Mouse (Mus musculus) hindbrain, postnatal 0 days (tissue): ENCODE data around the gene Zfp385c. TPM values are rescaled to one million over a fixed set of nuclear protein-coding genes. Genes with fewer than 3 reads are reported as not detected.

Source experiments
- ATAC-seq: fragments of 200-750 bp; cut with Nextera tagmentation; 2 replicates; pipeline ENCODE4 v1.8.0; 2017; ENCODE audit warnings: mild to moderate bottlenecking, moderate TSS enrichment, moderate library complexity
- DNase-seq: peaks from one replicate; pipeline ENCODE4 v3.0.0-alpha.2; 2015; ENCODE audit warnings: low spot score
- H3K27ac ChIP-seq: fragments of 300-500 bp; sonication (generic); 2 replicates; pipeline ENCODE4 v1.5.1; 2014; ENCODE audit warnings: mild to moderate bottlenecking
- H3K27me3 ChIP-seq: fragments of 300-500 bp; sonication (generic); 2 replicates; pipeline ENCODE4 v1.6.1; 2014; ENCODE audit warnings: low read length, mixed read lengths; ENCODE audit not compliant: insufficient read depth
- H3K36me3 ChIP-seq: fragments of 300-500 bp; sonication (generic); 2 replicates; pipeline ENCODE4 v1.6.1; 2014; ENCODE audit warnings: low read length, mixed read lengths; ENCODE audit not compliant: insufficient read depth
- H3K4me1 ChIP-seq: fragments of 300-500 bp; sonication (generic); 2 replicates; pipeline ENCODE4 v1.6.1; 2014; ENCODE audit warnings: antibody characterized with exemption, low read length, mixed read lengths; ENCODE audit not compliant: insufficient read depth
- H3K4me2 ChIP-seq: fragments of 300-500 bp; sonication (generic); 2 replicates; pipeline ENCODE4 v1.6.1; 2014; ENCODE audit warnings: low read depth, mild to moderate bottlenecking, low read length, moderate library complexity, mixed read lengths
- H3K4me3 ChIP-seq: fragments of 300-500 bp; sonication (generic); 2 replicates; pipeline ENCODE4 v1.5.1; 2014; ENCODE audit warnings: low read length
- H3K9ac ChIP-seq: fragments of 300-500 bp; sonication (generic); replicated peaks from 2 replicates; pipeline ENCODE4 v1.6.1; 2014; ENCODE audit warnings: mild to moderate bottlenecking, low read length, moderate library complexity, mixed read lengths
- H3K9me3 ChIP-seq: fragments of 300-500 bp; sonication (generic); 2 replicates; pipeline ENCODE4 v1.6.1; 2016; ENCODE audit warnings: low read length, mixed read lengths
- CTCF ChIP-seq: IDR thresholded peaks from 2 replicates; pipeline ENCODE4 v1.5.1; 2016; ENCODE audit warnings: antibody characterized with exemption, control low read depth, low read depth
- WGBS: fragments of 180-500 bp; shearing (Covaris S2); extraction: QIAGEN DNeasy Blood & Tissue Kit; methylation state at CpG from one replicate; pipeline ENCODE4 v1.1.7; 2014; 5-methylcytosine and 5-hydroxymethylcytosine counted together
- polyA plus RNA-seq: library from polyadenylated mRNA; unstranded; fragments of >200 nt; fragmentation: Nextera tagmentation; extraction: Ambion mirVana; gene quantifications from 2 replicates; pipeline ENCODE4 v1.2.1, GENCODE M21; 2015
- total RNA-seq: library from RNA; depleted of rRNA; stranded (reverse); fragments of >200 nt; gene quantifications from 2 replicates; pipeline ENCODE4 v1.2.3, GENCODE M21; 2014

Zfp385c gene
- total and polyA plus RNA-seq, 2 experiments from 2014 or later: 9.8 to 10.0 TPM

GRCm38 (mm10) chr11:100705095-100705747 is 13.0 kb upstream of the Zfp385c start:
- Histone ChIP-seq H3K27ac (no peak overlapping the region), H3K9me3 (no peaks in the 10 kb centered on the region), H3K4me2 (no peak overlapping the region), H3K27me3 (no peaks in the 10 kb centered on the region), H3K36me3 (peaks cover 57% of the 10 kb centered on the region), H3K9ac (no peak overlapping the region), H3K4me1 (no peaks in the 10 kb centered on the region), H3K4me3 (no peak overlapping the region)
- DNase-seq (no peak), ATAC-seq (no peak)
- no peak for TF ChIP-seq CTCF
- 92% methylated on average over 23 of the region's 23 CpGs for WGBS

- H3K4me1 ChIP-seq: no peaks in the 10 kb centered on the region
- no peak within 1 kb of the TSS for H3K9ac ChIP-seq
- no peaks in the 10 kb centered on the region for H3K9me3 ChIP-seq
- DNase-seq: no peak
- ATAC-seq: no peak
- no peak within 1 kb of the TSS for H3K27ac ChIP-seq
- H3K36me3 ChIP-seq: peaks cover 47% of the 10 kb centered on the region
- no peak within 1 kb of the TSS for H3K4me2 ChIP-seq
- H3K27me3 ChIP-seq: no peaks in the 10 kb centered on the region
- 66% methylated on average over 7 of the region's 7 CpGs for WGBS
- no peak for TF ChIP-seq CTCF
- no peak within 1 kb of the TSS for H3K4me3 ChIP-seq
These were observed 11.7 kb upstream of the Zfp385c start, which contains the start of gene Dhx58 for GRCm38 (mm10) chr11:100703851-100704531. TSS of gene Dhx58 (minus strand) at chr11:100704271.

- peaks cover 41% of the 10 kb centered on the region for H3K36me3 ChIP-seq
- H3K27me3 ChIP-seq: no peaks in the 10 kb centered on the region
- no peaks in the 10 kb centered on the region for H3K9me3 ChIP-seq
- no peaks in the 10 kb centered on the region for H3K4me1 ChIP-seq
- WGBS: 76% methylated on average over 11 of the region's 11 CpGs
- no peak overlapping the region for H3K27ac ChIP-seq
- no peak for TF ChIP-seq CTCF
- no peak overlapping the region for H3K4me3 ChIP-seq
- DNase-seq: no peak
- H3K4me2 ChIP-seq: no peak overlapping the region
- H3K9ac ChIP-seq: no peak overlapping the region
- ATAC-seq: no peak
These were observed 11.1 kb upstream of the Zfp385c start for GRCm38 (mm10) chr11:100703366-100703765.

- Histone ChIP-seq H3K27ac (no peak overlapping the region), H3K4me3 (no peak overlapping the region), H3K36me3 (peaks cover 37% of the 10 kb centered on the region), H3K9ac (no peak overlapping the region), H3K9me3 (no peaks in the 10 kb centered on the region), H3K4me1 (no peaks in the 10 kb centered on the region), H3K27me3 (no peaks in the 10 kb centered on the region), H3K4me2 (peak overlapping the region; percentile 36)
- DNase-seq (no peak), ATAC-seq (no peak)
- WGBS: 47% methylated on average over 7 of the region's 7 CpGs
- no peak for TF ChIP-seq CTCF
These were observed 10.7 kb upstream of the Zfp385c start for GRCm38 (mm10) chr11:100702906-100703305.

- no peak overlapping the region for H3K4me3 ChIP-seq
- H3K4me1 ChIP-seq: no peaks in the 10 kb centered on the region
- DNase-seq (peak; percentile 91), ATAC-seq (peak; percentile 48; the same call in 1 of the 2 replicates)
- no peaks in the 10 kb centered on the region for H3K27me3 ChIP-seq
- no peak overlapping the region for H3K9ac ChIP-seq
- WGBS: 34% methylated on average over 19 of the region's 19 CpGs
- H3K4me2 ChIP-seq: peak overlapping the region; percentile 36
- no peaks in the 10 kb centered on the region for H3K9me3 ChIP-seq
- peaks cover 31% of the 10 kb centered on the region for H3K36me3 ChIP-seq
- H3K27ac ChIP-seq: no peak overlapping the region
- peak; percentile 96 for TF ChIP-seq CTCF
These were observed 10.0 kb upstream of the Zfp385c start for GRCm38 (mm10) chr11:100702081-100702851.

GRCm38 (mm10) chr11:100701301-100701700 is 9.0 kb upstream of the Zfp385c start:
- Histone ChIP-seq H3K9me3 (no peaks in the 10 kb centered on the region), H3K36me3 (peaks cover 21% of the 10 kb centered on the region), H3K27ac (no peak overlapping the region), H3K4me1 (no peaks in the 10 kb centered on the region), H3K4me3 (no peak overlapping the region), H3K4me2 (peak overlapping the region; percentile 39), H3K27me3 (no peaks in the 10 kb centered on the region), H3K9ac (no peak overlapping the region)
- DNase-seq (no peak), ATAC-seq (no peak)
- TF ChIP-seq CTCF: no peak
- WGBS: 7% methylated on average over 14 of the region's 14 CpGs
